Mouse (Mus musculus) regulatory T cell (primary cell): ENCODE data around the gene Cyld.

ENCODE experiments used
- in situ Hi-C: fragments of 300-600 bp; cut with MboI, MseI; formaldehyde crosslinking; loops from one replicate; pipeline ENCODE4 v1.15.1; 2025; ENCODE audit warnings: high pct_unique_total_duplicates

The Cyld gene

GRCm38 (mm10) chr8:88788335-88788734 lies 91.5 kb downstream of the Cyld start:
- in situ Hi-C loops: loop anchor here (25.0 kb wide), 1 partner anchor 976 kb away; no protein-coding TSS in a partner anchor

GRCm38 (mm10) chr8:88792691-88793323 lies 96.0 kb downstream of the Cyld start:
- in situ Hi-C loops: loop anchor here (25.0 kb wide), 1 partner anchor 981 kb away; no protein-coding TSS in a partner anchor

DNA sequence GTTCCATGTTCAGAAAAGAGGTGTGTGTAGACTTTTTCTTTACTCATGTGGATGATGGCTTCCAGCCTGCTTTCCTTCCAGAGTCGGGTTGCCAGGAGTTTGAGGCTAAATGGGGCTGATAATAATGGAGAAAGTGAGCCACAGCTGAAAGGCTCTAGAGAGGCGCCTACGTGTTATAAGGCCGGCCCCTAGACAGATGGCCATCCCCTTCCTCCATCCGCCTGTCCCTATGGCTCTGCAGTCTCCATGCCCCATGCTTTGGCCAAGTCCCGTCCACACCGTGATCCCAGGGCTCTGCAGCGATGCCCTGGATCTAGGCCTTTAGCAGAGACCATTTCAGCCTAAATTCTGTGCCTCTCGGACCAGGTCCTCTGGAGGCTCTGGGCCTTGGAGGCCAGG lies 96.5 kb downstream of the Cyld start:
- in situ Hi-C loops: loop anchor here (25.0 kb wide), 1 partner anchor 981 kb away; no protein-coding TSS in a partner anchor

GRCm38 (mm10) chr8:88793746-88794614 lies 97.2 kb downstream of the Cyld start:
- in situ Hi-C loops: loop anchor here (25.0 kb wide), 1 partner anchor 982 kb away; no protein-coding TSS in a partner anchor

- in situ Hi-C loops: loop anchor here (25.0 kb wide), 1 partner anchor 982 kb away; no protein-coding TSS in a partner anchor
Measured at GRCm38 (mm10) chr8:88794615-88794907, 97.7 kb downstream of the Cyld start.

DNA sequence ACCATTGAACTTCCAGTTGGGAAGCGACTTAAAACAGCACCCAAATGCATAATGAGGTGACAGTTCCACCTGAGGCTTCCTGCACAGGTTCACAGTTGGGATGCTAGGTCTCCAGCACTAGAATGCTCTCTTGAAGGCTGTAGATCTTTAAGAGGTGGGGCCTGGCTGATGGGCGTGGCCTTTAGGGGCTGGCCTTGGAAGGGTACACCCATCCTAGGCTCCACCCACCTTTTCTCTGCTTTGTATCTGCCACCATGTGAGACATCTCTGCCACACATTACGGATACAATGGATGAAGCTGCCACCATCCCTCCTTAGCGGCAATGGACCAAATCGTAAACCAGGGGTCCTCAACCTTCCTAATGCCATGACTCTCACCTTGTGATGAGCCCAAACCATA lies 99.1 kb downstream of the Cyld start:
- in situ Hi-C loops: loop anchor here (25.0 kb wide), 1 partner anchor 984 kb away; no protein-coding TSS in a partner anchor

DNA sequence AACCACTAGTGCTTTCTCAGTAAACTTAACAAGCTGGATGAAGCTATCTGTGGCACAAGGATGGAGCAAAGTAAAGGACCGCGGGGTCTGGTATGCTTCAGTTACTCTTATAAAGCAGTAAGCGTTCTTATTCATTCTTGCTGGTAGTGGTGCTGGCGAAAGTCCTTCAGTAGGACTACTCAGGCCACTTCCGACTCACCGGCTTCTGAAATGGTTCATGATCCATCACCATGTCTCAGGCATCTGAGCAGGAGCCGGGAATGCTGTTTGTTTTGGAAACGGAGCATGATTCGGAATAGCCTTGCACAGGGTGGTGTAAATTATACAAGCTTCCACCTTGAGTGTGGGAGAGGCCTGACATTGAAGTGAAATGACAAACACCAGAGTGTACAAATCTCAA lies 99.8 kb downstream of the Cyld start:
- in situ Hi-C loops: loop anchor here (25.0 kb wide), 1 partner anchor 984 kb away; no protein-coding TSS in a partner anchor
